Mouse (Mus musculus) cortical plate, adult 2 months (tissue): Measurements from ENCODE around the gene Pde8b.

Source experiments
- CTCF ChIP-seq: fragments of 200-500 bp; IDR thresholded peaks from 2 replicates; pipeline ENCODE4 v1.5.1; 2011; ENCODE audit warnings: mild to moderate bottlenecking, control low read depth, low read length; ENCODE audit not compliant: insufficient read depth; ENCODE audit errors: extremely low read depth
- POLR2A ChIP-seq: fragments of 200-500 bp; IDR thresholded peaks from 2 replicates; pipeline ENCODE4 v1.6.1; 2011; ENCODE audit warnings: mild to moderate bottlenecking, low read length, control low read depth; ENCODE audit not compliant: insufficient read depth; ENCODE audit errors: extremely low read depth

DNA sequence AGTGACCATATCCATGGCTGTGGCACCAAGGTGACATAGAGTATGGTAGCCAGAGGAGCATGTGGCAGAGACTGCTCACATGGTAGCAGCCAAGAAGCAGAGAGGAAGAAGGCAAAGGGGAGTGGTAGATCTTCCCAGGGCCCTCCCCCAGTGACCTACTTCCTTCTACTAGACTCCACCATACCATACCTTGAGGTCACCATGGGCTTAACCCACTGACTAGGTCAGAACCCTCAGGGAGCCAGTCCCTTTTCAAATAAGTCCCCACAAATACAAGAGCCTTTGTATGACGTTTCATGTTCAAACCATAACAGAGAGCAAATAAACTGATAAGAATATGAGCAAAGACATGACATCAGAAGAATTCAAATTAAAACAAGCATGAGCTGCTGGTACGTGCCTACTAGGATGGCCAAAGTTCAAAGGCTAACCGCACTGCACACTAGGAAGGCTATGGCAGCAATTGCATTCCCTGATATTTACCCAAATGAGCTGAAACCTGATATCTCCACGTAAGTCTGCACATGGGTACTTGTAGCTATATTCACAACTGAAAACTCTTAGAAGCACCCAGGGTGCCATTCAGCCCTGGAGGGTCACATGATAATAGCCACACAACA is 109.6 kb downstream of the Pde8b start:
- no peak for TF ChIP-seq POLR2A
- TF ChIP-seq CTCF, result no peak
